Mouse (Mus musculus) stomach, embryonic 16.5 days (tissue): ENCODE results near the gene Nudt2. TPM values are rescaled to one million over a fixed set of nuclear protein-coding genes. Genes with fewer than 3 reads are reported as not detected.

Source experiments
- ATAC-seq: fragments of 200-750 bp; cut with Nextera tagmentation; 2 replicates; pipeline ENCODE4 v1.8.0; 2017; ENCODE audit warnings: moderate number of reproducible peaks, moderate TSS enrichment; ENCODE audit not compliant: insufficient read depth, low FRiP score
- H3K27ac ChIP-seq: fragments of 300-500 bp; sonication (generic); 2 replicates; pipeline ENCODE4 v1.5.1; 2014; ENCODE audit warnings: low read length
- H3K27me3 ChIP-seq: fragments of 300-500 bp; sonication (generic); 2 replicates; pipeline ENCODE4 v1.6.1; 2014; ENCODE audit warnings: low read length, control low read depth, mixed read lengths; ENCODE audit not compliant: control insufficient read depth, insufficient read depth
- H3K36me3 ChIP-seq: fragments of 300-500 bp; sonication (generic); 2 replicates; pipeline ENCODE4 v1.6.1; 2014; ENCODE audit warnings: low read length; ENCODE audit not compliant: control insufficient read depth, insufficient read depth
- H3K4me1 ChIP-seq: fragments of 300-500 bp; sonication (generic); 2 replicates; pipeline ENCODE4 v1.6.1; 2014; ENCODE audit warnings: low read length, control low read depth, mixed read lengths; ENCODE audit not compliant: control insufficient read depth, insufficient read depth
- H3K4me2 ChIP-seq: fragments of 300-500 bp; sonication (generic); 2 replicates; pipeline ENCODE4 v1.6.1; 2014; ENCODE audit warnings: low read depth, low read length, mixed read lengths
- H3K4me3 ChIP-seq: fragments of 300-500 bp; sonication (generic); replicated peaks from 2 replicates; pipeline ENCODE4 v1.5.1; 2014; ENCODE audit warnings: mild to moderate bottlenecking, low read length
- H3K9ac ChIP-seq: fragments of 300-500 bp; sonication (generic); 2 replicates; pipeline ENCODE4 v1.6.1; 2014; ENCODE audit warnings: low read length
- H3K9me3 ChIP-seq: fragments of 300-500 bp; sonication (generic); replicated peaks from 2 replicates; pipeline ENCODE4 v1.6.1; 2016; ENCODE audit warnings: low read length, control low read depth; ENCODE audit not compliant: control insufficient read depth
- WGBS: fragments of 180-500 bp; shearing (Covaris S2); extraction: QIAGEN DNeasy Blood & Tissue Kit; methylation state at CpG from one replicate; pipeline ENCODE4 v1.1.7; 2014; 5-methylcytosine and 5-hydroxymethylcytosine counted together
- polyA plus RNA-seq: library from polyadenylated mRNA; unstranded; fragments of >200 nt; fragmentation: Nextera tagmentation; extraction: Ambion mirVana; gene quantifications from 2 replicates; pipeline ENCODE4 v1.2.1, GENCODE M21; 2015

The Nudt2 gene
- polyA plus RNA-seq, 1 experiment from 2014 or later, result 49.5 TPM

DNA sequence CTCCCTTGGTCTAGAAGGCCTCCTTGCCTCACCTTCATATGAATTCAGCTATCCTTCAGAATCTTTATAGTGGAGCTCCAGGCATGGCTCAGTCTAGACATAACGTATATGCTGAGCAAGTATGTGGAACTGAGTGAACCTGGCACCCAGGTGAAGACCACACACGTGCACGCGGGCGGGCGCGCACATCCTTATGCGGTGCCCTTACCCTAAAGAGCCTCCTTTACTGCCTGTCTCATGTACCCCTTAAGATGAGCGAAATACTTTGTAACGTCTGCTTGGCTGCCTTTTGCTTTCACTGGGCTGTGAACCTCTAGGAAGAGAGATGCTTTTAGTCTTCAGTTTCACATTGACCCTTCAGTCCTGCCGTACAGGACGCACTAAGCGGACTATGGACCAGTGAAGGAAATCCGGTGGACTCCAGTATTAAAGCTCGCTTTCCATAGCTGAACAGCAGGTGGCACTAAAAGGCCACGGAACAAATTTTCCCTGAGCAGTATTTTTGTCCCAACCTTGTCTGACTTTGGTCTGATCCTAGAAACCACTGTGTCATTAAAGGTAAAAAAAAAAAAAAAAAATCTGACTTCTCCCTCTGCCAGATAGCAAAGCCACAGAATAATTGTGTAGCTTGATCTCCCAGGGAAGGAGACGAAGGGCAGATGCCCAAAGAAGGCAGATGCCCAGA, 3.6 kb downstream of the Nudt2 start:
- ATAC-seq, result no peak
- Histone ChIP-seq H3K4me2 (no peak overlapping the region), H3K4me1 (peaks cover 14% of the 10 kb centered on the region), H3K9ac (no peak overlapping the region), H3K27ac (no peak overlapping the region), H3K4me3 (no peak overlapping the region), H3K36me3 (no peaks in the 10 kb centered on the region), H3K27me3 (no peaks in the 10 kb centered on the region), H3K9me3 (no peaks in the 10 kb centered on the region)
- 58% methylated on average over 17 of the region's 17 CpGs for WGBS

DNA sequence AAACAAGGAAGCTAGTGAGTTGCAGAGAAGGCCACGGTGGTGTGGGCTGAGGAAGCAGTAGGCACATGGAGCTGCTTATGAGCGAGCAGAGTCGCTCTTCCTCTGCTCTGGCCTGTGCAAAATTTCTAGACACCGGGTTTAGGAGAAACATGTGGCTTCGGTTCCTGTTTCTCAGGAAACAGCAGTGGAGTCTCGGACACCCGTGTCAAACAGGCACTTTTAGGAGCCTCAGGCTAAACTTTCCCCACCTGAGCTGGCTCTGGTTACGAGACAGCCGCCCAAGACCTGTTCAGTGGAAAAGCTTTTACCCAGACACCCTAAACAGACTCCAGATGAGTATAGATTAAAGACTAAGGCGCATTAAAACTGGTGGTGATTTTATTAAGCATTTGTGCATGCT, 4.2 kb downstream of the Nudt2 start:
- Histone ChIP-seq H3K27me3 (no peaks in the 10 kb centered on the region), H3K9me3 (no peaks in the 10 kb centered on the region), H3K4me3 (no peak overlapping the region), H3K36me3 (no peaks in the 10 kb centered on the region), H3K4me1 (peaks cover 9% of the 10 kb centered on the region), H3K4me2 (no peak overlapping the region), H3K9ac (no peak overlapping the region), H3K27ac (no peak overlapping the region)
- 82% methylated on average over 10 of the region's 10 CpGs for WGBS
- ATAC-seq, result no peak

DNA sequence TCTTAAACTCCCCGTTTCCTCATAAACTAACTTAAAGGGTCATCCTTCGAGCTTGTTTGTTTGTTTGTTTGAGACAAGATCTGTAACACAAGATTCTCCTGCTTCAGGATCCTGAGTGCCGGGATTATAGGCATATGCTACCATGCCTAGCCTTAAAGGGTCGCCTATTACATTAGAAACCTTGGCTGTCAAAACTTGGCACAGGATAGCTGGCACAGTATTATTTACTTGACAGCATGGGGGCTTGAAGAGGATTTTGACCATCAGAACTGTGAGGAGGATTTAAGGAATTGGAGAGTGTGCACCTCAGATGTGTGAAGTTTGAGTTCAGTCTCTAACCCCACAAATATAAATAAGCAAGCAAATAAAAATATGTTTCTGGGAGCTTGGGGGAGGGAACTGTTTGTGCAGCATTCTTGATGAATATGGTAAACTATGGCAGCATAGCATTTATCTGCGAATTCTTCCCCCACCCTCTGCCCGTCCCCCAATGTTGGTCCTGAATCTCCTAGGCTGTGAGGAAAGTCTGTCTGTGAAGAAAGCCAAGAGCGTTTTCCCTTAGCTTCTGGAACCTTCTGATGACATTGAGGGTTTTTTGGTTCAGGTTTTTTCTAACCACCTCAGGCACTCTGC, 5.2 kb downstream of the Nudt2 start:
- Histone ChIP-seq H3K27ac (peak overlapping the region; percentile 33; the same call in 1 of the 2 replicates), H3K4me3 (no peak overlapping the region), H3K4me2 (no peak overlapping the region), H3K27me3 (no peaks in the 10 kb centered on the region), H3K9me3 (no peaks in the 10 kb centered on the region), H3K4me1 (peaks cover 9% of the 10 kb centered on the region), H3K36me3 (no peaks in the 10 kb centered on the region), H3K9ac (no peak overlapping the region)
- no peak for ATAC-seq
- 57% methylated on average over 7 of the region's 7 CpGs for WGBS

DNA sequence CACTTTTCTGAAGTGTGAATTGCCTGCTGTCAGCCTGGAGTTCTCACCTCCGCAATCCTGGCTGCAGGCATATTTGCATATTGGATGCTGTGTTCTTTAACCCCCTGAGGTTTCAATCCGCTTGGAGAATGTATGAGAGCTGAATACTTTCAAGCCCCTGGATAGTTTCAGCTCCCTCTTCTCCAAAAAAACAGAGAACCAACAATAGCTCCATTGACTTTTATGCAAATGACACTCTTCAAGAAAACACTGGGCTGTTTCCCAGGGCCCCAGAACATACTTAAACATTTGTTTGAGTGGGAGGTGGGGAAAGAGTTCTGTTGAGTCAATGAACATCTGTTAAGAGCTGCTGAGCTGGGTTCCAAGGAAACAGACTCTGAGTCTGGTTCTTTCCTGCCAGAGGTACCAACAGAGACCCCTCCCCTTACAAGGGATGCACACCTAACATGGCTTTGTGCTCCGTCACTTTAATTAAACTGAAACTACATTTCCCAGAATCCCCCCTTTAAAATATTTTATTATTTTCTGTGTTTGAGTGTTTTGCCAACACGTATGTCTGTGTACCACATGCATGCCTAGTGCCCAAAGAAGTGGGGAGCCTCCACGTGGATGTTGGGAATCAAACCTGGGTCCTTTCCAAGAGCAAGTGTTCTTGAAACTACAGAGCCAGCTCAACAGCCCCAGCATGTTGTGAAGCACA, 5.9 kb downstream of the Nudt2 start:
- H3K27ac ChIP-seq, result peak overlapping the region; percentile 33; the same call in 1 of the 2 replicates
- H3K4me3 ChIP-seq, result no peak overlapping the region
- no peak overlapping the region for H3K4me2 ChIP-seq
- H3K36me3 ChIP-seq, result no peaks in the 10 kb centered on the region
- no peaks in the 10 kb centered on the region for H3K27me3 ChIP-seq
- H3K9me3 ChIP-seq, result no peaks in the 10 kb centered on the region
- H3K4me1 ChIP-seq, result peaks cover 9% of the 10 kb centered on the region
- ATAC-seq, result no peak
- WGBS, result 55% methylated on average over 5 of the region's 5 CpGs
- no peak overlapping the region for H3K9ac ChIP-seq

DNA sequence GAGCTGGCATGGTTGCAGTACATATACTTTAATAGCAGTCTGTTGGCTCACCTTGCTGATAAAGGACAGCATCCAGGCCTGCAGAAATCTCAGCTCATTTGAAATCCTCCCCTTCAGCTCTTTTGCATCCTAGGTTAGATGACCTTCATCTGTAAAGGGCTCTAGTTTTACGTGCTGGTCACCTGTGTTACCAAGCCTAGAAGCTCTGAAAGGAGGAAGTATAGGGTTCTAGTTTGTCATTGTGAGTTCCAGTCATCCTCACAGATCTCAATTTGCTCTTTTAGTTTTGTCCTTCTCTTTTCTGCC, 6.4 kb downstream of the Nudt2 start:
- Histone ChIP-seq H3K9ac (no peak overlapping the region), H3K4me3 (no peak overlapping the region), H3K9me3 (no peaks in the 10 kb centered on the region), H3K27ac (no peak overlapping the region), H3K36me3 (no peaks in the 10 kb centered on the region), H3K4me1 (peaks cover 9% of the 10 kb centered on the region), H3K4me2 (no peak overlapping the region), H3K27me3 (no peaks in the 10 kb centered on the region)
- ATAC-seq, result no peak
- WGBS, result 81% methylated on average over 1 of the region's 1 CpGs

DNA sequence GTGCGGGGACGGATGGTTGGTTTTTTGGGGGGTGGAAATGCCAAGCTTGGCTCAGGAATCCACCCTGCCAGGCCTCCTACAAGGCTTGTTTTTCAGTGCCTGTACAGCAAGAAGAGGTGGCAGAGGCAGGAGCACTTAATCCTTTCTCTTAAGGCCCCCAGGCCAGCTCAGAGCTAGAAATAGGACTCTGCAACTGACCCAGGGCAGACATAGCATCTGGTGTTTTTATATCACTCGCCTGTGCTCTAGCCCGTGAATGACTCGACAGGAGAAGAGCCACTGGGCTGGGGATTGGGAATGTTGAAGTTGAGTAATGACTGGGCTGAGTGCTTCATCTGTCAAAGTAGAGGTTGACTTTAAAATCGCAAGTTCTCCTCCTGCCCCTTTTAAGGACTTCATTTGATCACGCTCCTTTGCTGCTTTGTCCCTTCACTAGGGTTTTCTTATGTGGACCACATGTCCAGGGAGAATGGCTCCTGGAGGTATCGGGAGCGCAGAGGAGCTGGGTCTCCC, 12.8 kb downstream of the Nudt2 start:
- no peak for ATAC-seq
- Histone ChIP-seq H3K36me3 (no peaks in the 10 kb centered on the region), H3K4me1 (peaks cover 24% of the 10 kb centered on the region), H3K27me3 (no peaks in the 10 kb centered on the region), H3K9me3 (no peaks in the 10 kb centered on the region), H3K27ac (no peak overlapping the region), H3K9ac (no peak overlapping the region), H3K4me2 (no peak overlapping the region), H3K4me3 (no peak overlapping the region)
- 82% methylated on average over 9 of the region's 9 CpGs for WGBS

DNA sequence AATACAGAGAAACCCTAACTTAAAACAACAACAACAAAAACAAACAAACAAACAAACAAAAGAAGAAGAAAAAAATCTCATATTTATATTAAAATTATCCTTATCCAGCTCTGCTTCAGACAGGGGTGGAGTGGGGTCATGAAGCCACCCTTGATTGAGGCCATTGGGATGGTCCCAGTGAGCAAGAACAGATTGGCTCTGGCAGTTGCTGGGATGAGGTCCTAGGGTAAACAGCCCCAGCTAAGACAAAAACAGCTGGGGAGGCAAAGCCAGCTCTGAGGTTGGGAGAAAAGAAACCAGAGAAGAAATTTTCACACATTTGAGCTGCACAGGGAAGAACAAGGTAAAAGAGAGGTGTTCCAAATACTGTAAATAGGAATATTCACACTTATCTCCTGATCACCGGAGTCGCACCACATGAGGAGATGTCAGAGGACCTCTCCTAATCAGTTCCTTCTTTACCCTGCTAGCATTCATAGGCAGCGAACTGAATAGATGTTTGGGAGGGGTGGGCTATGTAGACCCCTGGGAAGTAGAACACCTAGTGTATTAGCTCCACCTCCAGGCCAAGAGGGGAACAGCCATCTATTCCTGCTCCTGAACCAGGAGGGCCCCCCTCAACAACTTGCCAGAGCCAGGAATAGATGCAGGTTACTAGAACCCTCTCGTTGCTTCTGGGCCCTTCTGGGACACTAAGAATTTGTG, 14.0 kb downstream of the Nudt2 start:
- Histone ChIP-seq H3K4me2 (no peak overlapping the region), H3K27me3 (no peaks in the 10 kb centered on the region), H3K4me3 (no peak overlapping the region), H3K27ac (peak overlapping the region; percentile 74), H3K4me1 (peaks cover 24% of the 10 kb centered on the region), H3K9me3 (no peaks in the 10 kb centered on the region), H3K9ac (no peak overlapping the region), H3K36me3 (no peaks in the 10 kb centered on the region)
- WGBS, result 56% methylated on average over 4 of the region's 4 CpGs
- ATAC-seq, result peak; percentile 1; the same call in 1 of the 2 replicates

DNA sequence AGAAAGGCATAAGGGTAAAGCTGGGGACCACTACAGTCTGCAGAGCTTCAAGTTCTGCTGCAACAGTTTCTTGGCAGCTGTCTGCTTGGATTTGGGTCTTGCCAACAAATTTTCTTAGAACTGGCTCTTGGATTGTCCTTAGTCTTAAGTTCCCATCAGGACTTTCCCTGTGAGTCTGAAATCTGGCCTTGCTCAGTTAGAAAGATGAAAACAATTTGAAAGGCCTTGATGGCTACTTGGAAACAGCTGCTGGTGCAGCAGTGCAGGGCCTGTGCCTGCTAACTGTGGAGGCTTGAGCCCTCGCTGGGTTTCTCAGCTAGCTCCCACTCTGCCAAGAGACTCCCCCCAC, 14.5 kb downstream of the Nudt2 start:
- 38% methylated on average over 1 of the region's 1 CpGs for WGBS
- Histone ChIP-seq H3K9ac (no peak overlapping the region), H3K27ac (peak overlapping the region; percentile 74), H3K4me3 (no peak overlapping the region), H3K4me1 (peaks cover 24% of the 10 kb centered on the region), H3K27me3 (no peaks in the 10 kb centered on the region), H3K36me3 (no peaks in the 10 kb centered on the region), H3K4me2 (no peak overlapping the region), H3K9me3 (no peaks in the 10 kb centered on the region)
- peak; percentile 82 for ATAC-seq

DNA sequence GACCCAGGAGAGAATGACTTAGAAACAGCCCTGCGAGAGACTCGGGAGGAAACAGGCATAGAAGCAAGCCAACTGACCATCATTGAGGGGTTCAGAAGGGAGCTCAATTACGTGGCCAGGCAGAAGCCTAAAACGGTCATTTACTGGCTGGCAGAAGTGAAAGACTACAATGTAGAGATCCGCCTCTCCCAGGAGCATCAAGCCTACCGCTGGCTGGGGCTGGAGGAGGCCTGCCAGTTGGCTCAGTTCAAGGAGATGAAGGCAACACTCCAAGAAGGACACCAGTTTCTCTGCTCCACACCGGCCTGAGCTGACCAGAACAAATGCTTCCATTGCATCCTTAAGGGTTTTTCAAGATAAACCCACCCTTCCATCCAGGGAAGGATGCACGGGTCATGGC, 15.3 kb downstream of the Nudt2 start:
- no peak overlapping the region for H3K4me2 ChIP-seq
- WGBS, result 58% methylated on average over 8 of the region's 8 CpGs
- ATAC-seq, result 0 out of 2 replicates have a peak, but pooled peaks have one; percentile 14
- peaks cover 24% of the 10 kb centered on the region for H3K4me1 ChIP-seq
- H3K4me3 ChIP-seq, result no peak overlapping the region
- H3K27ac ChIP-seq, result peak overlapping the region; percentile 74
- H3K27me3 ChIP-seq, result no peaks in the 10 kb centered on the region
- no peaks in the 10 kb centered on the region for H3K36me3 ChIP-seq
- H3K9ac ChIP-seq, result no peak overlapping the region
- no peaks in the 10 kb centered on the region for H3K9me3 ChIP-seq
